Mouse (Mus musculus) bone marrow, adult 2 months (tissue): ENCODE results near the gene Slc38a2. TPM values are rescaled to one million over a fixed set of nuclear protein-coding genes. Genes with fewer than 3 reads are reported as not detected.
A peak's percentile ranks its signal among the peaks of the same experiment; 100 is the strongest.

Source experiments
- H3K27ac ChIP-seq: fragments of 200-500 bp; 2 replicates; pipeline ENCODE4 v1.5.1; 2012; ENCODE audit warnings: low read depth, mild to moderate bottlenecking, control low read depth, inconsistent platforms, low read length; ENCODE audit not compliant: control insufficient read depth, poor library complexity, insufficient read depth
- H3K4me1 ChIP-seq: fragments of 200-500 bp; 2 replicates; pipeline ENCODE4 v1.6.1; 2011; ENCODE audit warnings: low read length; ENCODE audit not compliant: control insufficient read depth, insufficient read depth
- H3K4me3 ChIP-seq: fragments of 200-500 bp; replicated peaks from 2 replicates; pipeline ENCODE3; 2011; ENCODE audit warnings: mild to moderate bottlenecking, low read depth, low read length, control low read depth; ENCODE audit not compliant: control insufficient read depth
- CTCF ChIP-seq: fragments of 200-500 bp; IDR thresholded peaks from 2 replicates; pipeline ENCODE4 v1.5.1; 2011; ENCODE audit warnings: low read length, control low read depth; ENCODE audit not compliant: control insufficient read depth, insufficient read depth
- POLR2A ChIP-seq: fragments of 200-500 bp; IDR thresholded peaks from 2 replicates; pipeline ENCODE4 v1.6.1; 2011; ENCODE audit warnings: low read depth, mild to moderate bottlenecking, control low read depth, low read length, borderline replicate concordance; ENCODE audit not compliant: control insufficient read depth
- WGBS: fragments of 180-500 bp; shearing (Covaris S2); methylation state at CpG from one replicate; pipeline ENCODE4 v1.1.7; 2018; 5-methylcytosine and 5-hydroxymethylcytosine counted together
- polyA plus RNA-seq: library from polyadenylated mRNA; stranded (reverse); fragments of >200 nt; gene quantifications from 2 replicates; pipeline ENCODE4 v1.2.4, GENCODE M21; 2011; ENCODE audit warnings: low replicate concordance; ENCODE audit not compliant: missing spikeins, insufficient read depth, insufficient read length

Gene Slc38a2
- polyA plus RNA-seq, 1 experiment: 51.3 TPM

- Histone ChIP-seq H3K4me1 (no peaks in the 10 kb centered on the region), H3K4me3 (no peak overlapping the region), H3K27ac (no peak overlapping the region)
- WGBS: 86% methylated on average over 11 of the region's 11 CpGs
- TF ChIP-seq POLR2A: no peak
- no peak for TF ChIP-seq CTCF
Observed at GRCm38 (mm10) chr15:96675055-96675454, 24.5 kb downstream of the Slc38a2 start.

DNA sequence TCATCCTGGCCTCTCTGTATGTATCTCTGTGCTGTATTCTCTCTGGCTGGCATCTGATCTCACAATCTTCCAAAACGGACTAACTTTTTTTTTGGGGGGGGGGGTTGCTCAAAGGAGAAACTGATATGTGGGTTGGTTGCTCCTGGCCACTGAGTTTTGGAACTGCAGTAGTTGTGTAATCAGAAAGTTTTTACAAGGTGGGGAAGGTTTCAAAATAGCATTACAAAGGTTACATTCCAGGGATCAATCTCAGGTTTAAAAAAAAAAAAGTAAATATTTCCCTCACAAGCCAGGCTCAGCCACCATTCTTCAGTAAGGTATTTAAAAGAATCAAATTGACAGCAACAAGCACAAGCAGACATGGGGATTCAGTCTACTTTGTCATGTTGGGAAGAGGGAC, 25.4 kb downstream of the Slc38a2 start:
- Histone ChIP-seq H3K27ac (no peak overlapping the region), H3K4me1 (no peaks in the 10 kb centered on the region; the same call in 1 of the 2 replicates), H3K4me3 (no peak overlapping the region)
- TF ChIP-seq CTCF (no peak), POLR2A (no peak)
- 32% methylated on average over 1 of the region's 1 CpGs for WGBS

DNA sequence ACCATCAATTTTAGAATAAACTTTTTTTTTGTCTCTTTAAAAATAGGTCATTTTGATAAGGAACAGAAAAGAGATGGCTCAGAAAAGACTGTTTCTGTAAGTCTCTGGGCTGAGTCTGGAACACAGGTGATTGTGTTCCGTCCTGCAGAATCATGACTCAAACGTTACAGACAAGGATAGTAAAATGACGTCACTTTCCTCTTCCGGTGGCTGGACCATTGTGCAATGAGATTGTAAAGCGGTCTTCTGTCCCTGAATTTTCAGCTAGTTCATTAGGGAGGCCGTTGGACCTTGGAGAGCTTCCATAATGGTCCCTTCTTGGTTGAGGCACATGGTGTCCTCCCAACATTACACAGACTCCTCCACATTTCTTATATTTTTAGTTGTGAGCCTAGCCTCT, 29.8 kb downstream of the Slc38a2 start:
- WGBS: 34% methylated on average over 6 of the region's 6 CpGs
- H3K27ac ChIP-seq: no peak overlapping the region
- no peak overlapping the region for H3K4me3 ChIP-seq
- H3K4me1 ChIP-seq: no peaks in the 10 kb centered on the region; the same call in 1 of the 2 replicates
- TF ChIP-seq POLR2A (no peak), CTCF (no peak)

DNA sequence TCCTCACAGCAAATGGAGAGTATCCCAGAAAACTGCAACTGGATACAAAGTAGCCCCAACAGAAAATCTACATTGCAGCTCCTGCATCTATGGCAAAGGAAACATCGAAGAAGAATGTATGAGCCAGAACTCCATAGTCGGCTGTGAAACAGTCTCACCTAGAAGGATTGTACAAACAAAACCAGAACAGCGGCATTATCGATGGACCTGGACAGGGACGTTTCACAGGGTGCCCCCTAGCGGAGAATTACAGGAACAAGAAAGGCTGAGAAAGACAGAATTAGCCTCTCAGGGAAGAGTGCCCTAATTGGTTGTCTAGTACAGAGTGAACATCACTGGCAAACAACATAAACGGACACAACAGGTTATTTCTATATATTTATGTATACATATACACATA, 32.9 kb downstream of the Slc38a2 start:
- Histone ChIP-seq H3K4me3 (no peak overlapping the region), H3K4me1 (no peaks in the 10 kb centered on the region; the same call in 1 of the 2 replicates), H3K27ac (no peak overlapping the region)
- under 1% methylated on average over 7 of the region's 7 CpGs for WGBS
- TF ChIP-seq CTCF (peak; percentile 74), POLR2A (no peak)

DNA sequence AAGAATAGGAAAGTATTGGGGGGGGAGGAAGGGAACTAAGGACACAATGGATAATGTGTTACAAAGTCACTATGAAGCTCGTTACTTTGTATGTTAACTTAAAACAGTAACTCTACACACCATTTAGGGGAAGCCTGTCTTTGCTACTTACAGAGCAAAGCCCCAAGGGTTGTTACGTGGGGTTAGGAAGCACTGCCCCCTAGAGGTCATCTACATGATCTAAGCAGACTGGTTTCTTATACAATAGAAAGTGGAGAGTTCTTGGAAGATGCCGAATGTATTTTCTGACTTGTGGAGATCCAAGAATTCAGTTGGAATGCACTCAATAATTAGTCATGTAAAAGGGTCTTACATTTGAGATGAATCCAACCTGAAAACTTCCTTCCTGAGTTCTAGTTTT, 33.6 kb downstream of the Slc38a2 start:
- H3K4me1 ChIP-seq: no peaks in the 10 kb centered on the region; the same call in 1 of the 2 replicates
- 3% methylated on average over 3 of the region's 3 CpGs for WGBS
- no peak overlapping the region for H3K27ac ChIP-seq
- peak; percentile 42 for TF ChIP-seq CTCF
- TF ChIP-seq POLR2A: no peak
- no peak overlapping the region for H3K4me3 ChIP-seq

DNA sequence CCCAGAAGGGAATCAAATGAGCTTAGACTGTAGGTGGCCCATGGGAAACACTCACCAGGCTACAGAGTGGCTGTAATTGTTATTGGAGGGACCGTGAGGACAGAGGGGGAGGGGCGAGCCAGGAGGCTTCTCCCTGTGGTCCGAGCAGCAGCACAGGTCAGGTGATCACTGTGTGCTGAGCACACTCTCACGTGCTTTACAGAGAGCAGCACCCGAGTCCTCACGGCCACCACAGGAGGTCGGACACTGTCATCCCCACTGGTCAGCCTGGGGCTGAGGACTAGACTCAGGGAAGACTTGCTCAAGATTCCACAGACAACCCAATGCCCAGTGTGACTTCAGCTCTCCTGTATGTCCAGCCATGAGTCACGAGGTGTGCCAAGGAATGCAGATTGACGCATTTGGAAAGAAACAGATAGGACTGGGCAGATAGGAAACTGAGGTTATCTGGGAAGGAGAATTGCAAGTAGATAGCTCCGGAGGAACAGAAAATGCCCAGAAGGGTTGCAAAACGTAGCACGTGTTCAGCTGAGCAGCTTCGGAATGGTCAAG, 38.9 kb downstream of the Slc38a2 start:
- no peak for TF ChIP-seq CTCF
- no peak for TF ChIP-seq POLR2A
- Histone ChIP-seq H3K4me1 (peaks cover under 1% of the 10 kb centered on the region; the same call in 1 of the 2 replicates), H3K27ac (no peak overlapping the region), H3K4me3 (no peak overlapping the region)
- 54% methylated on average over 13 of the region's 13 CpGs for WGBS

- no peak overlapping the region for H3K27ac ChIP-seq
- WGBS: 83% methylated on average over 14 of the region's 14 CpGs
- peaks cover 5% of the 10 kb centered on the region; the same call in 1 of the 2 replicates for H3K4me1 ChIP-seq
- no peak overlapping the region for H3K4me3 ChIP-seq
- TF ChIP-seq CTCF (no peak), POLR2A (no peak)
Observed at GRCm38 (mm10) chr15:96658275-96658602, 41.3 kb downstream of the Slc38a2 start.

DNA sequence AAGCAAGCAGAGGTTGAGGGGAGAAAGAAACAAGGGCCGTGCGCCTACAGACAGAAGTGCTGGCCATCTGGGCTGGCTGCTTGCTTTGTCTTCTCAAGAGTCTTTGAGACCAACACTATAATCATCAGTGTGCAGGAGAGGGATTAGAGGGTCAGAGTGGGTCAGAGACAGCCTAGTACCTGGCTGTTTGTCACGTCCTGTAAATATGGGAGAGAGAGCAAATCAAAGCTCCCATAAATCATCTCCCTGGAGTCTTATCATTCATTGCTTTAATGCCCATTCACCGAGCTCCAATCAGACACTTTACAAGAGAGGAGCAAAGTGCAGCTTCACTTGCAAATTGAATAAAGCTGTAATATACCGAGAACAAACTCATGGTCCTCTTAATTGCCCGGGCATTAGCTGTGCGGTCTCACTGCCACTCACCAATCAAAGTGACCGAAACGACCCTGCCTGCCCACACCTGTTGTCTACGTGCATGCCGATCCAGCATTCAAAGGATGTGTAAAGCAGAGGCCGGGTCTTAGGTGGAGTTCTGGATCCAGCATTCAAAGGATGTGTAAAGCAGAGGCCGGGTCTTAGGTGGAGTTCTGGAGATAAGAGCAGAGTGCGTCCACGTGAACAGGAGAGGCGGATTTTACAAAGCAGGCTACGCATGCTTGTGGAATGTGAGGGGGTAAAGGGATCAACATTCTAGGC, 41.8 kb downstream of the Slc38a2 start:
- Histone ChIP-seq H3K4me3 (no peak overlapping the region), H3K27ac (no peak overlapping the region), H3K4me1 (peaks cover 5% of the 10 kb centered on the region; the same call in 1 of the 2 replicates)
- TF ChIP-seq CTCF (no peak), POLR2A (no peak)
- WGBS: 89% methylated on average over 17 of the region's 17 CpGs
